Mouse (Mus musculus): Measurements from ENCODE around the gene Atp8a2. TPM values are rescaled to one million over a fixed set of nuclear protein-coding genes. Genes with fewer than 3 reads are reported as not detected.
"Not testable (repeated sequence)": the region's sequence is repeated elsewhere in the genome, so short reads cannot be mapped to it uniquely, and the experiment has no call there.

Gene Atp8a2
- polyA plus RNA-seq, 1 experiment from 2014 or later = 4.9 TPM

DNA sequence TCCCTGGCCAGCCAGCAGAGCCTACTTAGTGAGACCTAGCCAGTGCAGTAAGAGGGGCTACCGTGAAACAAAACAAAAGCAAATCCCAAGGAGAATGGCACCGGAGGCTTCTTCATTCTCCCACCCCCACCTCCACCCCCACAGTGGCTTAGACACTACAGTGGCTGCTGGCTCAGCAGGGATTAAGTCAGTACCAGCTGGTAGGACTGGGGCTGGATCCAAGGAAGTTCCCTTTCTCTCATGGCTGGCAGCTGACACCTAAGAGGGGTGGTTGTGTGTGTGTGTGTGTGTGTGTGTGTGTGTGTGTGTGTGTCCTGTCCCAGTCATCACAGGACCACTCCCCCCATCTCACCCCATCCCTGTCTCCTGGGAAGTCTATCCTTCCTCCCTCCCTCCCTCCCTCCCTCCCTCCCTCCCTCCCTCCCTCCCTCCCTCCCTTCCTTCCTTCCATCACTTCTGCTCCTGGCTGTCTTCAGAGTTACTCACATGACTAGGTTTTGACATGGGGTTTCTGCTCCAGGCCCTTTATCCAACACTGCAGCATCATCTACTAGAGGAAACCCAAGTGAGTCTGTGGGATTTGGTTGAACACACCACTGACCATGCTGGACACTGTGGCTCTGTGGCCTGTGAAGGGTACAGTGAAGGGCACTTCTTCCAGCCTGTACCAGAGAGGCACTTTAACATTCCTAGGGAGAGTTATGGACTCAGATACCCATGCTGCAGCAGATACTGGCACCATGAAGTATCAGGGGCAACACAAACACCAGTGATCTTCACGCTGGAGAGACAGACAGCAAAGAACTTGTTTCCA is 358.3 kb downstream of the Atp8a2 start:
- not testable (repeated sequence) for H3K4me3 ChIP-seq (ENCODE audit: low read depth, low read length); H3K36me3 ChIP-seq (ENCODE audit: control insufficient read depth, insufficient read depth, low read length); H3K4me1 ChIP-seq (replicated peaks; ENCODE audit: control insufficient read depth, insufficient read depth, low read length); H3K27ac ChIP-seq (ENCODE audit: low read depth, low read length); H3K27me3 ChIP-seq (ENCODE audit: control insufficient read depth, insufficient read depth, low read length); DNase-seq (ENCODE audit: low spot score); H3K9me3 ChIP-seq (ENCODE audit: control insufficient read depth, low read length); H3K4me2 ChIP-seq (ENCODE audit: low read depth, low read length, severe bottlenecking); ATAC-seq (replicated peaks; ENCODE audit: low FRiP score); H3K9ac ChIP-seq (ENCODE audit: low read length)
- whole genome bisulfite sequencing = 78% methylated on average over 1 of the region's 3 CpGs

DNA sequence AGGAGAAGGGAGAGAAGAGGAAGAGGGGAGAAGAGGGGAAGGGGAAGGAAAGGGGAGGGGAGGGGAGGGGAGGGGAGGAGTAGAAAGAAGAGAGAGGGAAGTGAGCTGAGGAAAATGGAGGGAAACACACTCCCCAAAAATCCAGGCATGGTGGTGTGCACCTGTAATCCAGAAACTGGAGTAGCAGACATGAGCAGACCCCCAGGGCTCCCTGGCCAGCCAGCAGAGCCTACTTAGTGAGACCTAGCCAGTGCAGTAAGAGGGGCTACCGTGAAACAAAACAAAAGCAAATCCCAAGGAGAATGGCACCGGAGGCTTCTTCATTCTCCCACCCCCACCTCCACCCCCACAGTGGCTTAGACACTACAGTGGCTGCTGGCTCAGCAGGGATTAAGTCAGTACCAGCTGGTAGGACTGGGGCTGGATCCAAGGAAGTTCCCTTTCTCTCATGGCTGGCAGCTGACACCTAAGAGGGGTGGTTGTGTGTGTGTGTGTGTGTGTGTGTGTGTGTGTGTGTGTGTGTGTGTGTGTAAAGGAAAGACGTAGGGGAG is 359.2 kb downstream of the Atp8a2 start:
- not testable (repeated sequence) for H3K4me2 ChIP-seq (ENCODE audit: low read depth, low read length, severe bottlenecking); ATAC-seq (replicated peaks; ENCODE audit: low FRiP score); H3K36me3 ChIP-seq (ENCODE audit: control insufficient read depth, insufficient read depth, low read length); H3K4me1 ChIP-seq (replicated peaks; ENCODE audit: control insufficient read depth, insufficient read depth, low read length); H3K27ac ChIP-seq (ENCODE audit: low read depth, low read length); H3K9ac ChIP-seq (ENCODE audit: low read length); H3K27me3 ChIP-seq (ENCODE audit: control insufficient read depth, insufficient read depth, low read length); H3K4me3 ChIP-seq (ENCODE audit: low read depth, low read length); H3K9me3 ChIP-seq (ENCODE audit: control insufficient read depth, low read length); DNase-seq (ENCODE audit: low spot score)
- no CpG with 5 or more reads among the region's 3 CpGs for WGBS

DNA sequence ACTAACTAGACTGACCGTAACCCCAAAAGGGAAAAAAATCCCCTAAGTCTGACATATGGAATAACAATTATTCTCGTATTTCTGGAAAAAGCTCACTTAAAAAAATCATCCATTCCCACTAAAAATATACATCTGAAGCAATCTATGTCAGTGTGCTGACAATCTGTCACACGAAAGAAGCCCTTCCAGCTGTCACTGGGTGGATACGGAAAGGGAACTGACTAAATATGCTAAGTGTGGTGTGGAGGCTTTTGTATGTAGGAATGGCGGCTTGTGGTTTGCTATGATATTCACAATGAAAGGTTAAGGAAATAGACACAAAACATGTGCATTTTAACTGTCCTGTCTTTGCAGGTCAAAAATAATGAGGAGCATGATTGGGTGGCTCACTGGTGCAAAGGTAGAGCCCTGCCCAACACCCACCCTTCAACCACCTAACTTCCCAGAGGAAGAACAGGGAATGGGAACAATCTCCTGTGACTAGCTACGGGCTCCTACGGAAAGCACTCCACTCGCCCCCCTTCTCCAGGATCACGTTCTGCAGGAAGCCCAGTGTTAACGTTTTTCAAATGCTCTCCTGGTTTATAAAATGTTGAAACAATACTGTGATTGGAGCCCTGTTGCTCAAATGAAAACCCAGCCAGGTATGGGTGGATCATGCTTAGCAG is 360.0 kb downstream of the Atp8a2 start:
- Histone ChIP-seq H3K9ac (ENCODE audit: low read length) (no peak overlapping the region), H3K4me1 (replicated peaks; ENCODE audit: control insufficient read depth, insufficient read depth, low read length) (no peaks in the 10 kb centered on the region), H3K9me3 (ENCODE audit: control insufficient read depth, low read length) (no peaks in the 10 kb centered on the region), H3K27me3 (ENCODE audit: control insufficient read depth, insufficient read depth, low read length) (no peaks in the 10 kb centered on the region), H3K4me2 (ENCODE audit: low read depth, low read length, severe bottlenecking) (no peak overlapping the region), H3K36me3 (ENCODE audit: control insufficient read depth, insufficient read depth, low read length) (no peaks in the 10 kb centered on the region), H3K4me3 (ENCODE audit: low read depth, low read length) (no peak overlapping the region), H3K27ac (ENCODE audit: low read depth, low read length) (no peak overlapping the region)
- DNase-seq (ENCODE audit: low spot score) (no peak), ATAC-seq (replicated peaks; ENCODE audit: low FRiP score) (no peak)
- WGBS = 62% methylated on average over 10 of the region's 10 CpGs

DNA sequence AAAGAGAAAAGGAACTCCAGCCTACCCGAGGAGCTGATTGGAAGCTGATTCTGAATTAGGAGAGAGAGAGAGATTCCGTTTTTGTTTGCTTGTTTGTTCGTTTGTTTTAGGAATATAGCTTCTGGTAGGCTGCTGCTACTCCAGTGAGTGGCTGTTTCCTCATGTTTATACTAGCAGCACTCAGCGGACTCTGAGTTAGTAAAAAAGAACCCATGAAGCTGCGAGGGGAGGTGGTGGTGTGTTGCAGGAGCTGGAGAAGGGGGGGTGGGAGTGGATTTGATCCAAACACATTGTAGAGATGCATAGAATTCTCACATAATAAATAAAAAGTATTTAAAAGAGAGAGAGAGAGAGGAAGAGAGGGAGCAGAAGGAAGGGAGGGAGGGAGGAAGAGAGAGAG is 367.4 kb downstream of the Atp8a2 start:
- Histone ChIP-seq H3K4me3 (ENCODE audit: low read depth, low read length) (no peak overlapping the region), H3K27me3 (ENCODE audit: control insufficient read depth, insufficient read depth, low read length) (no peaks in the 10 kb centered on the region), H3K4me2 (ENCODE audit: low read depth, low read length, severe bottlenecking) (no peak overlapping the region), H3K9ac (ENCODE audit: low read length) (no peak overlapping the region), H3K4me1 (replicated peaks; ENCODE audit: control insufficient read depth, insufficient read depth, low read length) (no peaks in the 10 kb centered on the region), H3K36me3 (ENCODE audit: control insufficient read depth, insufficient read depth, low read length) (no peaks in the 10 kb centered on the region), H3K27ac (ENCODE audit: low read depth, low read length) (no peak overlapping the region), H3K9me3 (ENCODE audit: control insufficient read depth, low read length) (no peaks in the 10 kb centered on the region)
- WGBS = 86% methylated on average over 5 of the region's 5 CpGs
- no peak for ATAC-seq (replicated peaks; ENCODE audit: low FRiP score)
- no peak for DNase-seq (ENCODE audit: low spot score)

DNA sequence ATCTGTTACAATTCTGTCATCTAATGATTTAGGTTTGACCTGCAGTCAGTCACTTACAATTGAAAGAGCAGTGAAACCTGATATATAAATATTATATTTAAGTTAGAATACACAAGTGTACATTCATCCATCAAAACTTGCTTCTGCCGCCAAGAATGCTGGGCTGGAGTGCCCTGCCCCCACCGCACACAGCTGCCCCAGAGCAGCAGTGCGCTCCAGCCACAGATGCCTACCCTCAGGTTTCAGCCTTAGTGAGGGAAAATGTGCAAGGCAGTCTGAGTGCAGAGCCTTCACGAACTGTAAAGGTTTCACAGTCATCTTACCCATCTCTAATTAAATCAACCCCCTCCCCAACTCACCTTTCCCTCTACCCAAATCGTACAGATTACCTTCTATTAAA is 369.6 kb downstream of the Atp8a2 start:
- no peak overlapping the region for H3K27ac ChIP-seq (ENCODE audit: low read depth, low read length)
- H3K36me3 ChIP-seq (ENCODE audit: control insufficient read depth, insufficient read depth, low read length) = no peaks in the 10 kb centered on the region
- no peak overlapping the region for H3K4me2 ChIP-seq (ENCODE audit: low read depth, low read length, severe bottlenecking)
- DNase-seq (ENCODE audit: low spot score) (no peak), ATAC-seq (replicated peaks; ENCODE audit: low FRiP score) (no peak)
- 62% methylated on average over 5 of the region's 5 CpGs for WGBS
- no peaks in the 10 kb centered on the region for H3K9me3 ChIP-seq (ENCODE audit: control insufficient read depth, low read length)
- no peak overlapping the region for H3K4me3 ChIP-seq (ENCODE audit: low read depth, low read length)
- no peaks in the 10 kb centered on the region for H3K27me3 ChIP-seq (ENCODE audit: control insufficient read depth, insufficient read depth, low read length)
- no peaks in the 10 kb centered on the region for H3K4me1 ChIP-seq (replicated peaks; ENCODE audit: control insufficient read depth, insufficient read depth, low read length)
- no peak overlapping the region for H3K9ac ChIP-seq (ENCODE audit: low read length)

DNA sequence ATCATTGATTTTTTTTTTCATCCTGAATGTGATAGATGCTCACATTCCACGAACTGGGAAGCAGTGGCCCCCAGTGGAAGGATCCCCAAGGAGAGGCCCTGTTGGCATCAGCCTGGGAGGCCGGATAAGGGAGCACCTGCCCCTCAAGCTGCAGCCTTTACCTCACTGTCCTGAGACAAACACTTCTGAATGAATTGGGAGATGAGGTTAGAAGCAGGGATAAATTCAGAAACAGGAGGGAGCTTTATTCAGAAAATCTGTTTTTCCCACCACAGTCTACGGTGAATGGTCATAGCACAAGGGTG is 376.9 kb downstream of the Atp8a2 start:
- Histone ChIP-seq H3K27ac (ENCODE audit: low read depth, low read length) (no peak overlapping the region), H3K9me3 (ENCODE audit: control insufficient read depth, low read length) (no peaks in the 10 kb centered on the region), H3K4me2 (ENCODE audit: low read depth, low read length, severe bottlenecking) (no peak overlapping the region), H3K27me3 (ENCODE audit: control insufficient read depth, insufficient read depth, low read length) (no peaks in the 10 kb centered on the region), H3K4me1 (replicated peaks; ENCODE audit: control insufficient read depth, insufficient read depth, low read length) (no peaks in the 10 kb centered on the region), H3K36me3 (ENCODE audit: control insufficient read depth, insufficient read depth, low read length) (no peaks in the 10 kb centered on the region), H3K9ac (ENCODE audit: low read length) (no peak overlapping the region), H3K4me3 (ENCODE audit: low read depth, low read length) (no peak overlapping the region)
- 70% methylated on average over 3 of the region's 3 CpGs for WGBS
- DNase-seq (ENCODE audit: low spot score) (no peak), ATAC-seq (replicated peaks; ENCODE audit: low FRiP score) (no peak)

DNA sequence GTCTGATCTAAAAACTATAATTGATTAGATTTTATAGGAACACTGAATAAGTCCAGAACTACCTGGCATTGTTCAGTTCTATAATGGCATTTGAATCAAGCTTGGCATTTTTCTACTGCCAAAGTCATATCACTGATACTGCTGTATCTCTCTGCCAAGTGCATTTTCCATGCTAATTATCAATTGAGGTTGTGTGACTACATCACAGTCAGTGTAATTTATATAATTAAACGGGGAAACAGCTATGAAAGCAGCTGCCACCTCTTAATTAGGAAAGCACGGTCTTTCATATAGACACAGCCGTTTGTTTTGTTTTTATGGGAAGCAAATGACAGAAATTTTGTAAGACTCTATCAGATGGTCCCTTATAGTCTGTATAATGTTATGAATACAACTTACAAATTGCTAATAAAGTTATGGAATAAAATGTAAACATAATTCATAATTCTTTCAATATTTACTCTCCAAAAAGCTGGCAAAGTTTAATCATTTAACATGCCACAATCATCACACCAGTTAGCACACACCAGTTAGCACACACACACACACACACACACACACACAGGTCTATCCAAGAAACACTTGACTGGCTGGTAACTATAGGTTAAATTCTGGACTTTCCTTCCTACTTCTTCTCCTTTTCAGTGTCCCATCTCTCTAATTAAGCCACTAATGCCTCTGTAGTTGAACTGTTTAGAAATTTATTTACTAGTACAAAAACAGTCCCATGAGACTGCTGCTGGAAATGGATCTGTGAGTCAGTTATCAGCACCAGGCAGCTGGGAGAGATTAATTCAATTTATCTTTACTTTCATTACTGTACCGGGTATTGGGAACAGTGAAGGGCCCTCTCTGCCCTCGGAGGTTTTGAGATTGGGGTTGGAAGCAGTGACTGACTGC is 377.5 kb downstream of the Atp8a2 start:
- ATAC-seq (replicated peaks; ENCODE audit: low FRiP score) (no peak), DNase-seq (ENCODE audit: low spot score) (no peak)
- Histone ChIP-seq H3K27me3 (ENCODE audit: control insufficient read depth, insufficient read depth, low read length) (no peaks in the 10 kb centered on the region), H3K27ac (ENCODE audit: low read depth, low read length) (no peak overlapping the region), H3K9ac (ENCODE audit: low read length) (no peak overlapping the region), H3K4me1 (replicated peaks; ENCODE audit: control insufficient read depth, insufficient read depth, low read length) (no peaks in the 10 kb centered on the region), H3K9me3 (ENCODE audit: control insufficient read depth, low read length) (no peaks in the 10 kb centered on the region), H3K4me2 (ENCODE audit: low read depth, low read length, severe bottlenecking) (no peak overlapping the region), H3K36me3 (ENCODE audit: control insufficient read depth, insufficient read depth, low read length) (no peaks in the 10 kb centered on the region), H3K4me3 (ENCODE audit: low read depth, low read length) (no peak overlapping the region)
- WGBS = 69% methylated on average over 5 of the region's 5 CpGs

DNA sequence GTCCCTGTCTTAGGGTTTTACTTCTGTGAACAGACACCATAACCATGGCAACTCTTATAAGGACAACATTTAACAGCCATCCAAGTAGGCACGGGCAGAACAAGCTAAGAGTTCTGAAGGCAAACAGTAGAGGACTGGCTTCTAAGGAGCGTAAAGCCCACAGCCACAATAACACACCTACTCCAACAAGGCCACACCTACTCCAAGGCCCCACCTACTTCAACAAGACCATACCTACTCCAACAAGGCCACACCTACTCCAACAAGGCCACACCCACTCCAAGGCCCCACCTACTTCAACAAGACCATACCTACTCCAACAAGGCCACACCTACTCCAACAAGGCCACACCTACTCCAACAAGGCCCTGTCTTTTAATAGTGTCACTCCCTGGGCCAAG is 386.7 kb downstream of the Atp8a2 start:
- WGBS = 100% methylated on average over 2 of the region's 2 CpGs
- DNase-seq (ENCODE audit: low spot score); H3K9ac ChIP-seq (ENCODE audit: low read length); H3K27me3 ChIP-seq (ENCODE audit: control insufficient read depth, insufficient read depth, low read length); H3K4me1 ChIP-seq (replicated peaks; ENCODE audit: control insufficient read depth, insufficient read depth, low read length); H3K9me3 ChIP-seq (ENCODE audit: control insufficient read depth, low read length); H3K4me2 ChIP-seq (ENCODE audit: low read depth, low read length, severe bottlenecking); H3K36me3 ChIP-seq (ENCODE audit: control insufficient read depth, insufficient read depth, low read length); H3K27ac ChIP-seq (ENCODE audit: low read depth, low read length); ATAC-seq (replicated peaks; ENCODE audit: low FRiP score); H3K4me3 ChIP-seq (ENCODE audit: low read depth, low read length): not testable (repeated sequence)

Measured in forebrain, embryonic 11.5 days (tissue).